Mouse (Mus musculus) stomach, embryonic 14.5 days (tissue): ENCODE data around the gene Junb. TPM values are rescaled to one million over a fixed set of nuclear protein-coding genes. Genes with fewer than 3 reads are reported as not detected.

Experiments used
- ATAC-seq: fragments of 200-750 bp; cut with Nextera tagmentation; 2 replicates; pipeline ENCODE4 v1.8.0; 2017; ENCODE audit warnings: low read depth, moderate TSS enrichment; ENCODE audit not compliant: insufficient number of reproducible peaks, insufficient read depth, low FRiP score
- H3K27ac ChIP-seq: fragments of 300-500 bp; sonication (generic); 2 replicates; pipeline ENCODE4 v1.5.1; 2014; ENCODE audit warnings: mild to moderate bottlenecking, low read length, moderate library complexity, mixed read lengths
- H3K27me3 ChIP-seq: fragments of 300-500 bp; sonication (generic); 2 replicates; pipeline ENCODE4 v1.6.1; 2014; ENCODE audit warnings: low read length, control low read depth, mixed read lengths; ENCODE audit not compliant: control insufficient read depth, insufficient read depth
- H3K36me3 ChIP-seq: fragments of 300-500 bp; sonication (generic); 2 replicates; pipeline ENCODE4 v1.6.1; 2014; ENCODE audit warnings: mild to moderate bottlenecking, control low read depth, low read length, moderate library complexity, mixed read lengths; ENCODE audit not compliant: control insufficient read depth, insufficient read depth
- H3K4me1 ChIP-seq: fragments of 300-500 bp; sonication (generic); 2 replicates; pipeline ENCODE4 v1.6.1; 2014; ENCODE audit warnings: low read length, control low read depth, mixed read lengths; ENCODE audit not compliant: control insufficient read depth, insufficient read depth
- H3K4me2 ChIP-seq: fragments of 300-500 bp; sonication (generic); replicated peaks from 2 replicates; pipeline ENCODE4 v1.6.1; 2014; ENCODE audit warnings: low read depth, low read length, control low read depth
- H3K4me3 ChIP-seq: fragments of 300-500 bp; sonication (generic); 2 replicates; pipeline ENCODE4 v1.5.1; 2014; ENCODE audit warnings: low read depth, low read length, control low read depth
- H3K9ac ChIP-seq: fragments of 300-500 bp; sonication (generic); replicated peaks from 2 replicates; pipeline ENCODE4 v1.6.1; 2014; ENCODE audit warnings: low read depth, mild to moderate bottlenecking, control low read depth, low read length, moderate library complexity, mixed read lengths
- H3K9me3 ChIP-seq: fragments of 300-500 bp; sonication (generic); 2 replicates; pipeline ENCODE4 v1.6.1; 2016; ENCODE audit warnings: low read depth, low read length, control low read depth; ENCODE audit not compliant: control insufficient read depth
- WGBS: fragments of 180-500 bp; shearing (Covaris S2); extraction: QIAGEN DNeasy Blood & Tissue Kit; methylation state at CpG from one replicate; pipeline ENCODE4 v1.1.7; 2014; 5-methylcytosine and 5-hydroxymethylcytosine counted together
- polyA plus RNA-seq: library from polyadenylated mRNA; unstranded; fragments of >200 nt; fragmentation: Nextera tagmentation; extraction: Ambion mirVana; gene quantifications from 2 replicates; pipeline ENCODE4 v1.2.1, GENCODE M21; 2014

Gene Junb
- polyA plus RNA-seq, 1 experiment from 2014 or later = 16.9 TPM

GRCm38 (mm10) chr8:84986379-84986945 is 7.9 kb upstream of the Junb start:
- peak overlapping the region; percentile 99 for H3K4me2 ChIP-seq
- WGBS = 31% methylated on average over 8 of the region's 8 CpGs

GRCm38 (mm10) chr8:84985684-84986378 is 7.3 kb upstream of the Junb start:
- peak overlapping the region; percentile 99 for H3K4me2 ChIP-seq
- peaks cover 36% of the 10 kb centered on the region for H3K4me1 ChIP-seq
- H3K27ac ChIP-seq = peak overlapping the region; percentile 89
- peak; percentile 50 for ATAC-seq
- H3K27me3 ChIP-seq = 0 out of 2 replicates have a peak, but pooled peaks cover 3% of the 10 kb centered on the region
- H3K9me3 ChIP-seq = no peaks in the 10 kb centered on the region
- no peaks in the 10 kb centered on the region for H3K36me3 ChIP-seq
- H3K4me3 ChIP-seq = peak overlapping the region; percentile 39
- WGBS = under 1% methylated on average over 53 of the region's 53 CpGs
- peak overlapping the region; percentile 33; the same call in 1 of the 2 replicates for H3K9ac ChIP-seq

More at GRCm38 (mm10) chr8:84986379-84986945, 7.9 kb upstream of the Junb start:
- Histone ChIP-seq H3K9ac (peak overlapping the region; percentile 33; the same call in 1 of the 2 replicates), H3K27ac (peak overlapping the region; percentile 89), H3K36me3 (no peaks in the 10 kb centered on the region), H3K4me1 (peaks cover 33% of the 10 kb centered on the region), H3K9me3 (no peaks in the 10 kb centered on the region), H3K27me3 (0 out of 2 replicates have a peak, but pooled peaks cover 3% of the 10 kb centered on the region), H3K4me3 (peak overlapping the region; percentile 39)
- ATAC-seq = no peak

DNA sequence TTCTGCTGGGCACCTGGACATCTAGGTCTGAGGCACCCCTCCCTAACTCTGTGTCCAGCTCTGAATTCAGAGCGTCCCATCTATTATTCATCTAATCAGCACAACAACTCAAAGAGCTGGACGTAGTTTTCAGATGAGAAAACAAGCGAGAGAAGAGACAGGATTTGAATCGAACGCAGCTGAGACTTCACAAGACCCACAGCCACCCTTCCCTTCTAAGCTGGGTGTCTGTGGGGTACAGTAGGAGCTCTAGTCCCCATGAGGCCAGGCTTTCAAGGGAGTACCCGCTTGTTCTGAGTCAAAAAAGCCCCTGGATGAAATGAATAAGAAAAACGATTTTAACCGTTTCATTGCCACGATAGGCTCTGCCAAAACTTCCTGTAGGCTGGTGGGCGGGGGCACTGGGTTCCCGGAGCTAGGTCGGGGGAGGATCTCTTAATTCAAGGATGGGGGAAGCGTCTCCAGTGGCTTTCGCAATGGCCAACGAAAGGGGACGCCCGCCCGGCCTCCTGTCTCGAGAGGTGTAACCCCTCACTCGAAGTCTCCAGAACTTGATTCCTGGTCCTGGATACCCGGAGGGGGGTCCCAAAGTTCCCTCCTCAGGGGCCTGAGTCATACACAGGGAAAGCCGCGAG is 6.6 kb upstream of the Junb start:
- Histone ChIP-seq H3K27me3 (0 out of 2 replicates have a peak, but pooled peaks cover 3% of the 10 kb centered on the region), H3K9me3 (no peaks in the 10 kb centered on the region), H3K9ac (peak overlapping the region; percentile 33; the same call in 1 of the 2 replicates), H3K36me3 (no peaks in the 10 kb centered on the region), H3K27ac (peak overlapping the region; percentile 89), H3K4me3 (peak overlapping the region; percentile 39), H3K4me2 (peak overlapping the region; percentile 99), H3K4me1 (peaks cover 41% of the 10 kb centered on the region)
- ATAC-seq = no peak
- under 1% methylated on average over 23 of the region's 23 CpGs for WGBS

- Histone ChIP-seq H3K9ac (no peak overlapping the region), H3K4me3 (peak overlapping the region; percentile 39; the same call in 1 of the 2 replicates), H3K4me2 (peak overlapping the region; percentile 99), H3K27ac (peak overlapping the region; percentile 89), H3K9me3 (no peaks in the 10 kb centered on the region), H3K36me3 (no peaks in the 10 kb centered on the region), H3K4me1 (peaks cover 47% of the 10 kb centered on the region), H3K27me3 (0 out of 2 replicates have a peak, but pooled peaks cover 3% of the 10 kb centered on the region)
- no peak; the same call in 1 of the 2 replicates for ATAC-seq
- 6% methylated on average over 16 of the region's 16 CpGs for WGBS
Measured at GRCm38 (mm10) chr8:84984294-84985048, 6.0 kb upstream of the Junb start.

- H3K9ac ChIP-seq = no peak overlapping the region
- H3K4me3 ChIP-seq = no peak overlapping the region
- H3K36me3 ChIP-seq = no peaks in the 10 kb centered on the region
- H3K9me3 ChIP-seq = no peaks in the 10 kb centered on the region
- ATAC-seq = no peak
- H3K4me1 ChIP-seq = peaks cover 61% of the 10 kb centered on the region
- 55% methylated on average over 3 of the region's 3 CpGs for WGBS
- no peak overlapping the region for H3K4me2 ChIP-seq
- H3K27me3 ChIP-seq = 0 out of 2 replicates have a peak, but pooled peaks cover 3% of the 10 kb centered on the region
- peak overlapping the region; percentile 89 for H3K27ac ChIP-seq
Measured at GRCm38 (mm10) chr8:84982499-84983011, 4.0 kb upstream of the Junb start.

DNA sequence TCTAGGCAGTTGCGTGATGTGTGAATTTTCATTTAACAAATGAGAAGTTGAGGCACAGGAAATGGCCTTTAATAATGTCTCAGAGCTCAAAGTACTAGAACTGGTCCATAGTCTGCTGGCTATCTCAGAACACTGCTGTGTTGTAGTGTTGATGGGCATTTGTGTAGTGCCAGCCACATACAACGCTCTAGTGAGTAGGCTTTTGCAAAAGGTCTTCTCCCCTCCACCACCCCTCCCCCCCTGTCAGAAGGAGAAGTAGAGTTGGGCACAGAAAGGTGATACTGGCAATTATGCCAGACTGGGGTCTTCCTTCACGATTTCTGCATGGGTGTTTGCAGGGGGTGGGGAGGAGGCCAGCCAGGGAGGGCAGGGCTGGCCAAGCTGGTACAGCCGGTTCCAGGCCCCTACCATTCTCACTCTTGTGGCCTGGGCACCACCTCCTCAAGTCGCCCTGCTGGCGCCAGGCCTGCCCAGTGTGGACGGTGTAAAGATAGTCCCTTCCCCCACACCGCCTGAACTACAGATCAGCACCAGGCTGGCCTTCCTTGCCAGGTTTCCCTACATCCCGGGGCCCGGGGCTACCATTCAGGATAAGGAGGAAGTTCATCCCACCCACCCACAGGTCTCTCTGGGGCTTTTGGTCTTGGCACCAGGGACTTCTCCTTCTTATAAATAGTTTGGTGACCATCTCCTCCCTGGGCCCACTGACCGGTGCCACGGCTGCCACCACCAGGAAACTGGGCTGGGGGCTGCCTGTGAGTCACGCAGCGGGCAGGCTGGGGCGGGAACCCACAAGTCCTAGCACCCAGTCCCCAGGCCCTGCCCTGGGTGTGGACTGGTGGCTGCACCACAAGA is 3.4 kb upstream of the Junb start:
- no peak overlapping the region for H3K9ac ChIP-seq
- H3K9me3 ChIP-seq = no peaks in the 10 kb centered on the region
- H3K27ac ChIP-seq = peak overlapping the region; percentile 89
- H3K4me3 ChIP-seq = no peak overlapping the region
- no peak for ATAC-seq
- H3K4me1 ChIP-seq = peaks cover 65% of the 10 kb centered on the region
- H3K4me2 ChIP-seq = no peak overlapping the region
- H3K36me3 ChIP-seq = no peaks in the 10 kb centered on the region
- WGBS = 74% methylated on average over 15 of the region's 15 CpGs
- H3K27me3 ChIP-seq = 0 out of 2 replicates have a peak, but pooled peaks cover 3% of the 10 kb centered on the region

GRCm38 (mm10) chr8:84980622-84981358 is 2.3 kb upstream of the Junb start:
- no peak for ATAC-seq
- 31% methylated on average over 11 of the region's 11 CpGs for WGBS
- H3K4me3 ChIP-seq = peak overlapping the region; percentile 56; the same call in 1 of the 2 replicates
- H3K9ac ChIP-seq = peak overlapping the region; percentile 18; the same call in 1 of the 2 replicates
- H3K36me3 ChIP-seq = no peaks in the 10 kb centered on the region
- H3K4me1 ChIP-seq = peaks cover 68% of the 10 kb centered on the region
- peak overlapping the region; percentile 89 for H3K27ac ChIP-seq
- no peaks in the 10 kb centered on the region for H3K27me3 ChIP-seq
- peak overlapping the region; percentile 99 for H3K4me2 ChIP-seq
- no peaks in the 10 kb centered on the region for H3K9me3 ChIP-seq
